Mouse (Mus musculus): ENCODE results near the gene Mettl11b.
"Not testable (repeated sequence)": the region's sequence is repeated elsewhere in the genome, so short reads cannot be mapped to it uniquely, and the experiment has no call there.

Gene Mettl11b

DNA sequence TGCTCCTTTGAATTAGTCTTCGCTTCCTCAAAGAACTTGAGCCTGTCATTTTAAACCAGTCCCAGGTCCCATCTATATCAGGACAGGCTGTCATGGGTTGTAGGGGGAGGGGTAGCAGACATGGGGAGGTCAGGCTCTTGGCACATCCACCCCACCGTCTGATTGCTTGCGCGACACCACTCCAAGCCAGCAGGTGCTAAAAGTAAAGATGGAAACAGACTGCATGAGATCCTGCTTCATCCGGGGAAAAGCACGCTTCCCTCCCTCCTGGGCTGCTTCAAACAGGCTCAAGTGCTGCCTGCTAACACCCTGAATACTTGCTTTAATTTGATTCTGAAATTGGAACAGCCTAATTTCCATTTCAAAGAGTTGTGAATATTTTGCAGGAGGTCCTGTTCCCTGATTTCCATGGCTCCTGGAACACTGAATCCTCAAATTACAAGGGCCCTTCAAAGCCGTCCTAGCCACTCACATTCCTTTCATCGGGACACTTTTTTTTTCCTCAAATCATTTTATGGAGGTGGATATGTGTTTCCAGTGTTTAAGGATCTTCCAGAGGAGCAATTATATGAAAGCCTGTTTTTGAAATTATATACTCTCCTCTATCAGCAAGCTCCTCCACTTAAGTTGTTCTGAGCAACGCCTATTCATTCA lies at the start of gene Mettl11b:
Gene Mettl11b, minus strand, starts transcription at position 127 of the 654 bp plus-strand sequence.
- no peak for DNase-seq

DNA sequence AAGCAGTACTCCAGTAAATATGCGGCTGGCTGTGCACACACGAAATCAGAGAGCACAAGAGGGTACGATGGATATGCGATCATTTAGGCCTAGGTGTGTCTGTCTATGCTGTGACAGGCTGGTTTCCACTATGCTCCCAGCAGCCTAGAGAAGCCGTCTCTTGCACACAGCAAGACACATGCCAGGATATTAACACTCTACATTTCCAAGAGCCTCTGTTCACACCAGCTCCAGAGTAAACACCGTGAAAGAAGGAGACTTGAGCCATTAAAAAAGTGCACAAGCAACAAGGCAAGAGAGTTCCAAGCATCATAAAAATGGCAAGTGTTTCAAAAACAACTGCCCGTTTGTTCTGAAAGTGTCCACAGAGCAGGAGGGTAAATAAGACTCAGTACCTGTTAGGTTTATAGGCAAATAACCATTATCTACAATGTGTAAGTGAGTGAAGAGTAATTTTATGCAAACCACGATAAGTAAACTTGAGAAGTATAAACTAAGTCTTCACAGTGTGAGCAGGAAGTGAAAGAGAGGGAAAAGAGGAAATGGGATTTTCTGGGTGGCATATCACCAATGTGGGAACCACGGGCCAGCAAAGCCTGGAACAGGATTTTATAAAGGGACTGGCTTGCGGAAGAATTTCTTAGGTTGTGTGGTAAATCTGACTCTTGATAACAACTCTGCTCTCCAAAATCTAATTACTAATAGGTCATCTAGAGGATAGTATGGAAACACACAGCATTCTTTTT lies 32.6 kb upstream of the Mettl11b start:
- DNase-seq = no peak

DNA sequence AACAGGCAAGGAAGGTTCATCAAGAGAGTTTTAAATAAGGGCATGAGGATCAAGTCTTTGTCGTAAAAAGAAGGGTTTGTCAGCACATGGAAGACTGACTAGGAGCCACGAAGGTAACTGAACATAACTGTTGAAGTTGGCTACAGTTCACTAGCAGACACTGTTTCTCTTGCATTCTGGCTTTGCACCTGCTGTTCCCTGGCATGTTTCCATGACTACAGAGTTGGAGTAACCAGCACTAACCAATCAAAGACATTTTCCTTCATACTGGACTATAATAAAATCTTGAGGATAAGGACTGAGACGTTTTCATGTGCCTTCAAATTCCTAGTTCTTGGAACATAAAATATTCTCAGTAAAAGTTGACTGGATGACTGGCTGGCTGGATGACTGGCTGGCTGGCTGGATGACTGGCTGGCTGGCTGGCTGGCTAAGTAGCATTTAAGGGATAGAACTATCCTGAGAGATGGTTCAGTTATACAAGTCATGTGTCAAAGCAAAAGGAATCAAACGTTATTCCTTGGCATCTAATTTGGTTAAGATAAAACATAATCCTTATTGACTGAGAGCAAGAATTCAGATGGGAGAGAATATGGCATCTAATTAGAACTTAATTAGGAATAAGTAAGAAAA lies 26.4 kb upstream of the Mettl11b start:
- no peak for DNase-seq

DNA sequence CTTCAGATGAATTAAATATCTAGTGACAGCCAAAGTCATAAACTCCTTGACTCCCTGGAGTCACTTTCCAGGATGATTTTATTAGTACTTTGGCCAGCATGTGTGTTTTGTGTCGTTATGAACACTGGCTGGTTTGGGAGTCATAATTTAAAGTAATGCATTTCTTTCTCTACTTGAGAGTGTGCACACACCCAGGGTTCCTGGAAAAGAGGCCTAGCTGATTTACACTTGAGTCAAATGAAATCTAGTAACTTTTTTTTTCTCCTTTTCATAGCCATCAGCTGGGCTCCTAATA lies 12.2 kb upstream of the Mettl11b start:
- no peak for DNase-seq

DNA sequence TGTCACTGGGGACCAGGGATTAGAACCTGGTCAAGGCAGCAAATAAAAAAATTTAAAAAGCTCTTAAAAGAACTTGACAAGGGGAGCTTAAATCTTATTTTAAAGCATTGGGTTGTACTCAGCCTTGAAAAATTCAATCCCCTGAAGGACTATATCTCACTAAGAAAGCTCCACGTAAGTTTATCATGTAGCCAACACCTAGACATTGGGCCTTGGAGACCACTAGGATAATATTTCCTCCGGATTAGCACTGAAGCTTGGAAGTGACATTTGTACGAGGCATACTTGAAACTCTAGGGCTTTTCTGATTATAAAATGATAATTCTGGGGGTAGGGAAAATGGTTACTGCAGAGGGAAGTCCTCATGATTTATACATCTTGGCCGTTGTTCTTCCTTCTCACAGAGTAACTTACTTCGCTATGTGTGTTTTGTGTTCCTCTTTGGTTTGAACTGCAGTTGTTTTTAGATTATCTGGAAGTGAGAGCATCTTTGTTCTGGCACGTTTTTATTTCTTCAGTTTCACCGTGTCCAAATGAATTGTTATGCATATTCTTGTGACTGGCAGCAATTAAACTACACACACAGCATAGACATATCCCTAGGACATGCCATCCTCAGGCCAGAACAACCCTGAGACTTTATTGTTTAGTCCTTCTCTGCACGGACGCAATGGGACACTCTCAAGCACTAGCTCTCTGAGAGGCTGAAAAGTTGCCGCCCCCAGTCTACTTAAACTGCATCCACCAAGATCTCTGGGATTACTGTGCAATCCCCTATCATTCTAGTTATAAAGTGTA lies 11.6 kb upstream of the Mettl11b start:
- DNase-seq = no peak

- DNase-seq = not testable (repeated sequence)
These were observed 6.1 kb upstream of the Mettl11b start for GRCm38 (mm10) chr1:163731166-163731565.

DNA sequence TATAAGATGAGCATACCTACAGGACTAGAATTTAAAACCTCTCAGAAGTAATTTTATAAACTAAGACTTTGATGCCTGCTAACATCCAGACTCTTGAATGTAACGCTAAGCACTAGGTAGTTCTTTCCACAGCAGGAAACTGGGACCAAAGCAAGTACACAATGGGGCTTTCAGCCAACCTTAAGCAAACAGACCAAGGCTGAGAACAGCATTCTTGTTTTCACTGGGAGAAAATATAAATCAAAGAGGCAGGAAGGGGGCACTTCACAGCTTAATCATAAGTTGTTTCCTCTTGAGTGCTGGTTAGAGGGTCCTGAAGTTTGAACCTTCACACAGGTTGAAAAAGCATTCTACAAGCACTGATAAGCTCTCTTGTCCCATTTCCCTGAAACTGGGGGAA lies 1.1 kb downstream of the Mettl11b start:
- DNase-seq = no peak

DNA sequence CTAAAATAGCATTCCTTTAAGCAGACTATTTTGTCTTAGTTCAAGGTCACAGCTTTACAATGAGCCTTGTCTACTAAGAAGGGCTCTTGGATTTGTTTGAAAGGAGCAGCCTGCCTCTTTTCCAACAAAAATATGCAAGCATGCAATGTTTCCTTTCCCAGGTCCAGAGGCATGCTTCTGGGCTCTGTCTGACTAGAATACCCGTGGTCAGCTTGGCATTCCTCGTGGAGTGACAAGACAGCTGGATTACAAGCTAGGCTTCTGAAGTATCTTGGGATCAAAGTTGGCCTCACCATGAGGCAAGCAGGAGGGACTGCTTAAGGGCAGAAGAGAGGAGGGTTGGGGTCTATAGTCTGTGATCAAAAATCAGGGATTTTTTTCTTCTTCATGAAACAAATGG lies 16.4 kb downstream of the Mettl11b start:
- DNase-seq = no peak

- DNase-seq = no peak
These were observed 24.5 kb downstream of the Mettl11b start for GRCm38 (mm10) chr1:163700571-163700970.

DNA sequence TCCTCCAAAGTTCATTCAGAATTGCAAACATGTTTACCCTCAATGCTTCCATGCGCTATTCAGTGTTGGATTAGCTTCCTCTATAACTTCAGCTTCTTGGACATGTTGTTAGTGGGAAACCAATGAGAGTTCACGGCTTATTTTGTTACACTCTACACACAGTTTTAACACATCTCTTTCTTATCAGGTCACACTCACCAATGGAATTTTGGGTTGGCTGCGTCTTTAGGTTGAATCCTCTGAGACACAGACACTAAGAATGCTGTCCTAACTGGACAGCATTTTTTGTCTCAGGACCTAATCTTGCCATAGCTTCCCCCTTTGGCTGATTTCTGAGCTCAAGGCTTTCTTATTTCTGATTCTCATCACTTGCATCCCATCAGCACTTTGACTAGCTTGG lies 25.3 kb downstream of the Mettl11b start:
- no peak for DNase-seq

GRCm38 (mm10) chr1:163691860-163692259 lies 33.2 kb downstream of the Mettl11b start:
- DNase-seq = no peak

GRCm38 (mm10) chr1:163682935-163683430 lies 42.0 kb downstream of the Mettl11b start:
- DNase-seq = no peak

GRCm38 (mm10) chr1:163682127-163682526 lies 42.9 kb downstream of the Mettl11b start:
- no peak for DNase-seq

DNA sequence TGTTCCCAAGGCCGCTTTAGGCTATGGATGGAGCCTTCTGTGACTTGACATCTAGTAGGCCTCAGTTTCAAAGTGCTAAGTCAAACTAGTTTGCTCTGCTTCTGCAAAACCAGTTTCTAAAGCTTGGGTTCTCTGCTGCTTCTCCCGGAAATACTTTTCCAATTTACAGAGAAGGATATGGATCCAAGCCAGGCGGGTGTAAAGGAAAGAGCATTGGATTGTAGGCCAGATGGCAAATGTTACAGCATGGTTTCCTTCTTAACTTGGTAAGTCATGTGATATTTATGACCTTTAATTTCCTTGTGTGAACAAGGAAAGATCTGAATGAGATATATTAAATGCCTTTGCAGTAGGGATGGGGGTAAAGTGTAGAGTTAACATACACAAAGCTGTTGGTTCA lies 52.2 kb downstream of the Mettl11b start:
- no peak for DNase-seq

DNA sequence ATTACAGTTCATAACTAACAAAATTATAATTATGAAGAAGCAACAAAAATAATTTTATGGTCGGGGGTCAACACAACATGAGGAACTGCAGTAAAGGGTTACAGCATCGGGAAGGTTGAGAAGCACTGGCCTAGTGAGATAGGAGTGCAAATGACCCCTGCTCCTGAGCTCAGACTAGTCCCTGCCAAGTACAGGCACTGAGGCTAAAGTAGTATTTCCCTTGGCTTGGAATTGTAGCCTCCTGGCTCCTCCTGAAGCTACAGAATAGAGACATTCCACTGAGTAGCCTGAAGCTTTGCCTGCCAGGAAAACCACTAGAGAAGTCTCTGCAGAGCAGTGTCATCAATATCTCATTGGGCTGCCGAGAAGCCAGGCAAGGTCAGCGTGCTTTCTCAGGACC lies 53.7 kb downstream of the Mettl11b start:
- no peak for DNase-seq

GRCm38 (mm10) chr1:163670702-163671101 lies 54.3 kb downstream of the Mettl11b start:
- no peak for DNase-seq

GRCm38 (mm10) chr1:163669936-163670335 lies 55.1 kb downstream of the Mettl11b start:
- DNase-seq = no peak

DNA sequence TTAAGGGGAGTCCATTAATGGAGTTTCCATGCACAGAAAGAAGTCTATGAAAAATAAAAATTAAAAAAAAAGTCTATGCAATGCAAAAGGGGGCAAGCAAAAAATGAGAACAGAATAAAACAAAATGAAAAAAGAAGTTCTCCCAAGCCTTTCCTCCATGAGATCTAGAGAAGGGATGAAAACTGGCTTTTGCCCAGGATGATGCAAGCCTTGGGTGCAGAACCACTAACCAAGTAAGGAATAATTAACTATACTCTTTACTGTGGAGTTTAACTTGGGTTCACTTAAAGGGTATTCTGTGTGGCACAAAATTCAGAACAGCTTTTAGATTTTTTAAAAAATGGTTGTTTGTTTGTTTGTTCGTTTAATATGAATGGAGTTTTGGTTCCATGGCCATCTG lies 62.6 kb downstream of the Mettl11b start:
- DNase-seq = no peak

DNA sequence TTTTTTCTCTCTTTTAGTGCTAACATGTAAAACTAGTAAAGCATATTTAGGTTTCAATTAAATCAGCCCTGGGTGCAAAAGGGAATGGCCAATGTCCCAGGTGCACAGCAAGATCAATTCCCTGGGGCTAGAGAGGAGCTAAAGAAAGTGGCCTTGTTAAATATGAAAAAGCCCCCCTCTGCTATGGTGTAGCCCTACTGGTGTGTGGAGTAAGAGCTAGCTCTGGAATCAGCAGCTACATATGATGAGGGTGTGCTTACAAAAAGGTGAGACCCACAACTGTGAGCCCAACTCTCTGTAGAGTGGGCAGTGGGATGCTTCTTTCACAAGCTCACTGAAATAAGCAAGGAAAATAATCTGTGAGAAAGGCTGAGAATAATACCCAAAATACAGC lies 66.5 kb downstream of the Mettl11b start:
- no peak for DNase-seq

GRCm38 (mm10) chr1:163657766-163658534 lies 67.1 kb downstream of the Mettl11b start:
- no peak for DNase-seq

DNA sequence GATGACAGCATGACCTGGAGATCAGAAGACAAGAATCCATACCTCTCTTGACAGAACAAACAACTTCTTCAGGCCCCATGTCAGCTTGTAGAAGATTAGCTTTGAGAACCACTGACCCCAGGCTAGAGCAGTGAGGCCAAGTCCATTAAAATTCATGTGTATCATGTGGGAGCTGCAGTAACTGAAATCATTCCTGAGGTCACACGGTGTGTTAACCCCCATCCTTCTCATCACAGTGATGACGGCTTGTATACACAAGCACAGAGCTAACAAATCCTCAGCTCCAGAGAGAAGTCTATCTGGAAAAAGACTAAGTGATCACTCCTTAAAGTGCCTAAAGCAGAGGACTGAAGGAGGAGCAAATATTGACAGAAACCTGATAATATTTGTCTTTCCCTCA lies 68.0 kb downstream of the Mettl11b start:
- DNase-seq = no peak

- no peak for DNase-seq
These were observed 68.6 kb downstream of the Mettl11b start for GRCm38 (mm10) chr1:163656432-163656831.
